Mouse (Mus musculus): ENCODE measurements around the gene Nudt2.

Nudt2 gene

DNA sequence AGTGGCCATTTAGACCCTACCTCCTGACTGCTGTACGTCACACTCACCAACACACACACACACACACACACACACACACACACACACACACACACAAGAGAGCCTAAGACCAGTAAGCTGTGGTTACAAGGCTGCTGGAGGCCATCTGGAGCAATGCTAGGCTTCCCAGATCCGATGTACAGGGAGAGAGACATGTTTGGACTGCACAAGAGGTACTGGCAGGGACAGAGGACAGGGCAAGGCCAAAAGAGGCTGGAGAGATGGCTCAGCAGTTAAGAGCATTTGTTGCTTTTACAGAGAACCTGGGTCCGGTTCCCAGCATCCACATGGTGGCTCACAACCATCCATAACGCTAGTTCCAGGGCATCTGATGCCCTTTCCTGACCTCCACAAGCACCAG lies 30.1 kb downstream of the Nudt2 start:
- DNase-seq: no peak

DNA sequence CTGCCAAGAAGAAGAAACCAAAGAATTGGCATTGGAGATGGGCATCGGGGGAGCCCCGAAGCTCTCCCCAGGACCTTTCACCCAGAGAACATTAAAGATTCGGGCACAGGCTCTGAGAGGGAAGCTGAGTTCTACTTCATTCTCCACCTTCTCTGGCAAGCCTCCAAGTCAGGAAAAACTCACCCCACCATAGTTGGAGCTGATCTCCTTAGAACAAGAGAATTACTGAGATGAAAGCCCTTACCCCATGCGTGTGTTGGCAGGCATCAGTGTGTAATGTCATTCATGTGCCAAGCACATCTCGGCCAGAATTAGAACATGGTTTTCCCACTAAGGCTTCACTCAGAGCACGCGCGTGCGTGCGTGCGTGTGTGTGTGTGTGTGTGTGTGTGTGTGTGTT lies 30.9 kb downstream of the Nudt2 start:
- peak; percentile 50 for DNase-seq

DNA sequence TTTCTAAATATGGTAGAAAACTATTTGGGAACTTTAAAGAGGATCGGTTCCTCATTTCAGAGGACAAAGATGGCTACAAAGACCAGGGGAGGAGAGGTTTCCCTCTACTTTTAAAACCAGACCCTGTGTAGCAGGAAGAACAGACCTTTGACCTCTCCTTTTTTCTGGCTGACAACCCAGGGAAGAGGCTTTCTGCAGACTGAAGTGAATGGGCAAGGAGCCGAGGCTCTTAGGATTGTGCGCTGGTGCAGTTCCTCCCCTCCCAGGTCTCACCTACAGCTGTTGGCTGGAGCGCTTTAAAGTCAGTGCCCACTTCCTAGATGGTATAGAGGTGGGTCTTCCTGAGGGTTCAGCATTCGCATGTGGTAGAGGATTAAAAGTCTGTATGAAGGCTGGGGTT lies 32.1 kb downstream of the Nudt2 start:
- no peak for DNase-seq

DNA sequence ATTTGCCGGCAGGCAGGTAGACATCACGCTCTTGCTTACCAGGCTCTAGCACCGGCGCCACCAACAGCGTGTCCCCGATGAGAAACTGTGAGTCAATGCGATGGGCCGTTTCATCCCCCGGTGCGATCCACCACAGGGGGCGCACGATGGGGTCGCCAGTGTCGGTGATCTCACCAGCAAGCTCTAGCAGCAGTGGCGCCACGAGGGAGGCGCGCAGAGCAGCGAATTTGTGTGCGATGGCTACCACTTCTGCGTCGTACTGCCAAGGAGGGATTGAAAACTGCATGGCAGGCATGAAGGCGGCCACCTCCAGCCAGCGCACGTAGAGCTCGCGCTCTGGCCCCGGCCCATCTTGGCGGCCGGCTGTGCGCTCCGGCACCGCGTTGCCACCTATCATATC lies 32.6 kb downstream of the Nudt2 start:
- DNase-seq: no peak

DNA sequence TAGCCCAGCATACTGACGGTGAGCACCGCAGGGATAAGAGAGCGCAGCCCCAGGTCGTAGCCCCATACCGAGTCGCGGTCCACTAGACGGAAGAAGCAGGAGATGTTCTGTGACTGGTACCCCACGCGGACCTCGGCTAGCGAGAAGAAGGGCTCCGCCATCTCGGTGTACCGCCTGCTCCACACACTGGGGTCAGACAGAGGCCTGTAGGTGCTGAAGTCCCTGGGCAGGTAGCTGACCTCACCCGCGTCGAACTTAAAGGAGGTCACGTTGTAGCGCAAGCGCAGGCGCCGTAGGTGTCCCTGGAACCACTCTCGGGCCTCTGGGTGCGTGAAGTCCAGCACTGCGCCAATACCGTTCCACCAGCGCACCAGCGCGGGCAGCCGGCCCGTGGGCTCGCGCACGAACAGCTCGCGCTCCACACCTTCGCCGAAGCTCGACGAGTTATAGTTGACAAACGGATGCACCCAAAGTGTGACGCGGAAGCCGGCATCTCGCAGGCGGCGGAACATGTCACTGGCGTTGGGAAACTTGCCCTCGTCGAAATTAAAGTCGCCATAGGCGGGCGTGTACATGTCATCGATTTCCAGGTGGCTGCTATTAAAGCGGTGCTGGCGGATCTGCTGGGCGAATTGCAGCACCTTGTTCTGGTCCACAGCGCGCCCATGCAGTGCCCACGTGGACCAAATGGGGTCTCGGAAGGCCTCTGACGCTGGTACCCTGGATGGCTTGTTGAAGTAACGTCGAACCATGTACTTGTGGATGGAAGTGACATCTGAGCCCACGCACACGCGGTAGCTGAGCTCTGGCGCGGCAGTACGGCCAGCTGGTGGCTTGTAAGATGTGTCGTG lies 33.3 kb downstream of the Nudt2 start:
- no peak for DNase-seq

DNA sequence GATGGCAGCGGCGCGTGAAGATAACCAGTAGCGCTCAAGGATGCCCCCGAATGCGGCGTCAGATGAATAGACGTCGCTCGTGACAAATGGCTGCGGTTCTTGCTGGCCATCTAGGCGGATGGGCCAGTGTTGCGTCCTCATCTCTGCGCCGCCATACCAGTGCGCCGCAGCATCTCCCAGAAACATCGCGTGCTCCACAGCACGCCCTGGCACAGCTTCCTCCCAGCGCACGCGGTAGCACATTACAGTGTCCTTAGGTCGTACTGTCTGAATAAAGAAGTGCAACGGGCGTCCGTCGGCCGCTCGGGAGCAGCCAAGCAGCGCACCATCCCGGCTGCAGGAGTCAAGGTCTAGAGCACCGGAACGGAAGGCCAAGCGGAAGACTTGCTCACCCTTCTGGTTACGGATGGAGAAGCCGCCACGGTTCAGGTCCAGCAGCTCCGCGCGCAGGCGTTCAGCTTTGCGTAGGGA lies 34.0 kb downstream of the Nudt2 start:
- DNase-seq: no peak

DNA sequence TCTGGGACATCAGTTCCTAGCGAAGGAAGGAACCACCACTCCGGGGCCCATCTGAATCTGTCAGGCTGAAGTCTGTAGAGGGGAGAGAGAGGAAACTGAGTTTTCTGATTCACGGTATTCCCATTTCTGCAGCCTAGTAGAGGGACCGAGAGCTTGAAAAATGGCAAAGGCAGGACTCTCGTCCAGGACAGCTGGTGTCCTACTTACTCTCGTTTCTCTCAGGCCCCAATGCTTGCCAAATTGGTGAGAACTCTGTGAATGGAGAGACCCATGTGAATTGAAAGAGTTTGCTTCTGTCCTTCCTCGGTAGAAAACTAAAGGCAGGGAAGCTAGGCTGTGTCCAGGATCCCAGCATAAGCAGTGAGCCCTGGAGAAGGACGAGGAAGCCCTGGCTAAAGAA lies 34.7 kb downstream of the Nudt2 start:
- no peak for DNase-seq

DNA sequence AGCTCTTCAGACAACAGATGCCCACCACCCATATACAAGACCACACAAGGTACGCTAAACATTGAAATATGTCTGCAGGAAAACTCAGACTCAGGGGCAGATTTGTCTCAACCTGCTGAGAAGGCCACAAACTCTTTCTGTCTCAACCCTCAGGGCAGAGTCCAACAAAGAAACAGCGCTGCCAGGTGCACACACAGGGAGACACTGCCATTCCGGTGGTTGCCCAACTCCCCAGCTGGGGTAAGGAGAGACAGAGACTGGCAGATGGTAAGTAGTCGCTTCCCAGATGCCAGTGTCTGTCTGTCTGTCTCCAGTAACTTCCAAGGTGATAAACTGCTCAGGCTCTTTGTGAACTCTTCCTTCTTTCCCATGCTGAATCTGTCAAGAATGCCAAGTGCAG lies 35.8 kb downstream of the Nudt2 start:
- no peak for DNase-seq

DNA sequence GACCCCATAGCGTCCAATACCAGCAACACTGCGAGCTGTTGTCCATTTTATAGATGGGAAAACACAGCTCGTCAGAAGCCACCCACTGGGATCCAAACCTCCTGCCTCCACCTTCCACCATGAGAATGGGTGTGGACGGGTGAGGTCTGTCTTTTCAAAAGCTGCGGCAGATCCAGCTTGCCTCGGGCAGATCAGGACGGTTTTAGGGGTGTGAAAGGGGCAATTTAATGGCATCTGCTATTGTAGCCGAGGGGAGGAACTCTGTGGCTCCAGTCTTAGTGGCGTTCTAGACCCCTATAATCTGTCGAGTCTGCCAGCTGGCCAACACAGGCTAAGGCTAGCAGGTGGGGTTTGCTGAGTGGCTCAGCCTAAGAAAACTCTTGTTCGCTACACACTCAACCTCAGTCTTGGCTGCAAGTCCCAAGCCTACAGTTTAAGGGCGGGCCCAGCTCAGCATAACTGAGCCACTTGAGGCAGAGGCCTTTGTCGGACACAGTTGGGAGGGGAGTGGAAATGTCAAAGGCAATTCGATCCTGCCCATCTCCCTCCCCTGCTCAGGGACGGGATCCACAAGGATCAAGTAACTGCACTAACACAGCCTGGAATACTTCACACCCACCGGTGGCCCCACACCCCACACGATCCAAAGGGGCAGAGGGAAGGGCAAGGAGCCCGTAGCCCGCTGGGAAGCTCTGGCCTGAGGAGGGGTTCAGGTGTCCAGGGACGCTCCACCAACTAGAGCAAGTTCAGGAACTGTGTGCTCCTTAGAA lies 37.4 kb downstream of the Nudt2 start:
- no peak for DNase-seq

DNA sequence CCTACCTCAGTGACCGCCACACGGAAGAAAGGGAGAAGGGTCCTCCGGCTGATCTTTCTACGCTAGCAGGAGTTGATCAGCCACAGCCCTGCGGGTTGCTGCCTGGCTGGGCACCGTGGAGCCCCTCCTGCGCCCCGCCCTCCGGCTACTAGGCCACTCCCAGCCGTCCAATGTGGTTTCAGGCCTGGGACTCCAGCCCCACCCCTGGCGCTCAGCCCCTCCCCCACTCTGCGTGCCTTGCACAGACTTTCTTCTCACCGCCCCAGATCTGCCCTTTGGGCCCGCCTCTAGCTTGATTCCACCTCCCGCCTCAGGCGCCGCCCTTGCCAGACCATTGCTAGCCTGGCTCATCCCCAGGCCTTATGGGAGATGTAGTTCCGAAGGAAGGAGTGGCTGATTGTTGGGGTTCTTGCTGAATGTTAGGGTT lies 38.0 kb downstream of the Nudt2 start, which contains the start of gene AI464131:
TSS of gene AI464131 (minus strand) at position 91 of the 427 bp plus-strand sequence.
- peak; percentile 97 for DNase-seq

DNA sequence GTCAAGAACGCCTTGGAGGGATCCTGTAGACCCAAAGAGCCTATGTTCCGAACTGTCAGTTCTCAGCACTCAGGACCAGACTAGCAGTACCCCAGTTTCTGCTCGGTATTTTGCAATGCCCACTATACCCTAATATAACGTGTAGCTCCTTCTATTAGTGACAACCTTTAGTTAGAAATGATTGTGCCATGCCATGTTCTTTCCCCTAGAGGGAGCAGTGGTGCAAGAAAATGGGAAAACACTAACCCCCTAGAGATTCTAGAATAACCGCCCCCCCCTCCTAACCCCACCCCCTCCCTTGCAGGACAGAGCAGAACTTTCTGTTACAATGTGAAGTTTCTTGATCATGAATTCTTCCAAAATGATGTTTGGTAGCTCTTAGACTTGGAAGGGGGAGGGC lies 39.4 kb downstream of the Nudt2 start:
- DNase-seq: no peak

DNA sequence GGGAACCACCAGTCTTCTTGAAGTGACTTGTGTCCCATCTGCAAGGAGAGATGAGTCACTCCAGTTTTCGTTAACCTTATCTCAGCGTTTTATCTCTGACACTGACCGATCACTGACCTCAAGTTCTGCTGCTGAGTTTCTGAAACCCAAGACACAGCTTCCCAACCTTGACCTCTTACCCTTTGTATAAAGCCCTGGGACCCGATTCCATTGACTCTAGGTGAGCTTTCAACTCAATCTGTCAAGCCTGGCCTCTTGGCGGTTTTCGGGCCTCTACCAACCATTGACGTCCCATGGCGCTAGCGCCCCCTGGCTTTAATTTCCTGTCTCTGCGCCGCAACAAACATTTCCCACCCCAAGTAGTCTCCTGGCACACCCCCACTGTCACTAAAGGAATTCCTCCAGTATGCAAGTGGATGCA lies 40.2 kb downstream of the Nudt2 start:
- DNase-seq: no peak

DNA sequence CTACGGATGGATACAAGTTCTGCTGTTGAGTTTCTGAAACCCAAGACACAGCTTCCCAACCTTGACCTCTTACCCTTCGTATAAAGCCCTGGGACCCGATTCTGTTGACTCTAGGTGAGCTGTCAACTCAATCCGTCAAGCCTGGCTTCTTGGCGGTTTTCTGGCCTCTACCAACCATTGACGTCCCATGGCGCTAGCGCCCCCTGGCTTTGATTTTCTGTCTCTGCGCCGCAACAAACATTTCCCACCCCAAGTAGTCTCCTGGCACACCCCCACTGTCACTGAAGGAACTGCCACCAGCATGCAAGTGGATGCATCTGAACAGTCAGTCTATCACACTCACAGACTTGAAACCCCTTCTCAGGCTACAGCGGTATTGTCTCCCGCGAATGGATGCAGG lies 41.2 kb downstream of the Nudt2 start:
- no peak for DNase-seq

DNA sequence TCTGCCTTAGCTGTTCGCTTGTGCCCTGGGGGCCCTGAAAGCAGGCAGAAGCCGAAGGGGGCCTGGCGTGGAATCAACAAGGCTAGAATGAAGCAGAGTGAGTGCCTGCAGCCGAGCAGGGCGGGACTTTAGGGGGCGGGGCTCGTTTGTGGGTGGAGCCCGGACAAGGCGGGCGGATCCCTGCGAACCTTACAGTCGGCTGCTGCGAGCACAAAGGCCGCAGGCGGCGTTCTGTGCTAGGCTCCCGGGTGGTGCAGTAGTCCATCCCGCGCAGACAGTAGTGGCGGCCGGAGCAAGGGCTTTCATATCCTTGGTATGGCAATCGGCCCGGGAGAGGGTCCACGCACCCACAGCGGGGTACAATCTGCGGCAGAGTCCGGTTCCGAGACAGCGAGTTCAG lies 42.0 kb downstream of the Nudt2 start:
- peak; percentile 84 for DNase-seq

DNA sequence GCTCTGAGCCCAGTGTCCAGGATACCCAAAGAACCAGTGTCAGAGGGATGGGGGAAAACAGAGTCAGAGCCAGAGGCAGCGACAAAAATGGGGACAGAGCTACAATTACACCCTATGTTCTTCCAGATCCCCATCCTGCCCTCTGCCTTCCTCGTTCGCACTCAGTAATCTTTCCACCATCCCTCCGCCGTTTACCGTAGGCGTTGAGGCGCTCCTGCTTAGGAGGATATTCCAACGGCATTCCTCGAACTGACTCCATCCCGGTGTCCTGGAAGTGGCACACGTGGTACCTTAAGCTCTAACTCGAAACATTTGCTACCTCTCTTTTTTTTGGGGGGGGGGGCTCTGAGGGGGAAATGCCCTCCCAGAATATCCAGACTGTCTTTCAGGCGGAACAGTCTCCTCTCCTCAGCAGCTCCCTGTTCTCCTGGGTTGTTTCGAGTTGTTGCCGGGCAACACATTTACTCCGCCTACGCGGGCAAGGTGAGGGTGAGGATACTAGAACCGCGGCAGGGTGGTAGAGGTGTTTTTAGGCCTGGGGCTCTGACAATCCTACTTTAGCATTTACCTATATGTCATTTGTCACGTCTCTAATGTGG lies 42.5 kb downstream of the Nudt2 start:
- DNase-seq: no peak

DNA sequence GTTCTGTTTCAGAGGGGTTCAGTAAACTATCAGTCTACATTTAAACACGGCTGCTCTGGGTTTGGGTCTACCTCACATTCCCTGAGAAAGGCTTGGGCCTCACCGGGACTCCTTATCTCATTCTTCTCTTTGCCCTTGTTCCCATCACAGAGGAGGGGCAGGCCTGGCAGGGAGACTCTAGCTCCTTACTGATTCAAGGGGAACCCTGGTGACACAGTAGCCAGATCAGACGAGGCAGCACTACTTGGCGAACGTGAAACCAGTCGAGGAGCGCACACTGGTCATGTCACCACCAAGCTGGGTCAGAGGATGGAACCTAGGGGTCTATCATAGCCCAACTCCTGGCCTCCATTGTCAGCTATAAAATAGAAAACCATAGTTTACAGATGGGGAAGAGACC lies 43.0 kb downstream of the Nudt2 start:
- no peak for DNase-seq

DNA sequence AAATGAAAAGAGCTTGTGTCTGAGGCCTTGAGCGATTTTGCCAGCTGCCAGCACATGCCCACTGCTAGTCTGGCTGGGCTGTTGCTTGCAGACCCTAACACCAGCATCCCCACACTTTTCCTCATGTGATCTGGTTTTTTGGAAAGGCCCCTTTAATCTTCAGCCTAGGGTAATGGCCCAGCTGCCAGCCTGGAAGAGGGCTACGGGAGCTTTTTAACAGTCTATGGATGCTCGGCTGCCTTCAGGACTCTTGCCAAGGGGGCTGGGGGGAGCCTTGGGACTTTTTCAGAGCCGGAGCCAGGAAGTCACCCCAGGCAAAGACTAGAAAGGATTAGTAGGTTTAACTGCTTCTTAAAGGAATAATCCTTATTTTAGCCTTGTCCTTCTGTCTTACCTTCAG lies 48.4 kb downstream of the Nudt2 start:
- DNase-seq: no peak

DNA sequence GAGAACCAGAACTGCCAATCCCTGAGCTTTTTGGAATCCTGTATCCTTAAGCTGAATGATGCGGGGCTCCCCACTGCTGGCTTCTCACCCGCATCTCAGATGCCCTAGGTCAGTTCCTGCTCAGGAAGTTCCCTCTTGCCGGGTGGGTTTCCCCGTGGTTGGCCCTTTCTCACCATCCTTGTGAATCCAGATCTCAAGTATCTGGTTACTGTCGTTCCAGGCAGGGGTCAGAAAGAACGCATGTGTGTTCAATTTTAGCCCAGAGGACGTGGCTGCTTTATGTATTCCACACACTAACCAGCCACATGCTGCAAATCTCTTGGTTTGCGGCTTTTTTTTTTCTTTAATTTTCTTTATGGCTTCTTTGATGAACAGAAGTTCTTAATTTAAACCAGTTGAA lies 48.8 kb downstream of the Nudt2 start:
- no peak for DNase-seq

DNA sequence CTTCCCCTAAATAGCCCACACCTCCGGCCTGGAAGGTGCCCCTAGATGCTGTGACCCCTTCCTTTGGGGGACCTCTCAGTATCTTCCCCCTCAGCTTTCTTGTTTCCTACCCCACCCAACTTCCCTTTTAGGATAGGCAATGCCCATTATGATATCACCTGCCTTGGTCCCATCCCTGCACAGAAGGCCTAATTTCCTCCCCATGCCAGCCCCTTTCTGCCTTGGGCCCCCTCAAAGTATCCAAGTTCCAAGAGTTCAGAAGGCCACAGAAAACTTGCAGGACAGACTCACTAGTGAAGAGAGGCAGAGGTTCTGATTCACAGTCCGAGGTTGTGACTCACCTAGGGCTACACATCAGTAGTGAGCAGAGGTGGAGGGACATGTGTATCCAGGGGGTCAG lies 52.3 kb downstream of the Nudt2 start, which contains the start of gene 1110017D15Rik:
TSS of gene 1110017D15Rik (minus strand) at position 101 of the 400 bp plus-strand sequence.
- DNase-seq: no peak

DNA sequence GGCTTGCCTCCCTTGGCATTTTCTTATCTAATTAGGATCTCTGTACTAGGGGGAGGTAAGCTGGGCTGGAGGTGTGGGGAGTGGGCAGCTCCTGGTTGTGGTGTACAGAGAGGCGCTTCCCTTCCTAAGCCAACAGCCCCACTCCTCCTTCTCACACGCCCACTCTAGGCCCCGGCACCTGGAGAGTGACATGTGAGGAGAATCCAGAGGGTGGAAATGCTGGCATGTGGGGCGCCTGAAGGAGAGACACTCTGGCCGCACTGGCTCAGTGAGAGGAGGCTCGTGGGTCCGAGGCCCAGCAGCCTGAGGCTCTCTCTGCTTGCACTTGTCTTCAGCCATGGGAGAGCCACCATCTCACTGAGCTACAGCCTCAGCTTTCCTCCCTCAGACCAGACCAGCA lies 53.4 kb downstream of the Nudt2 start:
- no peak for DNase-seq

DNA sequence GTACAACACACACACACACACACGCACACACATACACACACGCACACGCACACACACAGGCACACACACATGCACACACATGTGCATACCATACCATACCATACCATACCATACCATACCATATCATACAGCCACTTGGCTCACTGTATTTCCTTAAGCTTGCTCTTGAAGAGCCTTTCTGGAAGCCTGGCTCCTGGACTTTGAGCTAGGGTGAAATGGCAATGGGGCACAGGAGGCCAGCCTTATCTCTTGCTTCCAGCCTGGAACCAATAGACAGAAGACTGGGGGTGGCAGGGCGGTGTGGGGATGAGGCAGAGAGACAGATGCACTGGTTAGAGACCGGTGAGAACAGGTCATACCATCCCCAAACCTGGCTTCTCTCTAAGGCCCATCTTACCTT lies 54.2 kb downstream of the Nudt2 start:
- no peak for DNase-seq

DNA sequence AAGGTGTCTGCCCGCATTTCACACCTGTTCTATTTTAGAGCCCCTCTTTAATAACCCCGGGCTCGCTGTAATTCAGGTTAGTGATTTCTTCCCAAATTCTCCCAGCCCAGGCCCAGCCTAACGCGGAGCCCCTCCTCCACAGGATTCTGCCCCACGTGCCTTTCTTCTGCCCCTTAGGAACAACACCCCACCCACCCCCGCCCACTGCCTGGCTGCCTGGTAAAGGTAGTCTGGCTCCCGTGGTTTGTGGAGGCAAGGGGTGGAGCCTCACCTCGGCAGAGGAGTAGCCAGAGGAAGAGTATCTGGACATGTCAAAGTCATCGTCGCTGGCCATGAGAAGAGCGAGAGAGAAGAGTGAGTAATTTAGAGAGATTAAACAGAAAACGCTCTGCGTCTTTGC lies 55.7 kb downstream of the Nudt2 start:
- DNase-seq: no peak

DNA sequence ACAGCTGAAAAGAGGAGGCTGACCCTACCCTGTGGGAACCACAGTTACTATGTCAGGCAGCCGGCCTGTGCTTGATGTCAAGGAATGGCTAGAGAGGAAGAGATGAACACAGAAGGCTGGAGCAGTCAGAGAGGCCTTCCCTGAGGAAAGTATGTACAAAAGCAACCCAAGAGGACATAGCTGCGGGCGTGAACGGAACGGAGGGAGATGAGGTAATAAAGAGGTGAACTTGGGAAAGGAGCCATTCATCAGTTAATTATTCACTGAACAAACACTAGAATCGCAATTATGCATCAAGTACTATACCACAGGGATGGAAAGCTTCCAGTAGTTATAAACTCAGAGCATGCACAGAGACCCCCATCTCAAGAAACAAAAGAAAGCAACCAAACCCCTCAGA lies 57.2 kb downstream of the Nudt2 start:
- DNase-seq: no peak

DNA sequence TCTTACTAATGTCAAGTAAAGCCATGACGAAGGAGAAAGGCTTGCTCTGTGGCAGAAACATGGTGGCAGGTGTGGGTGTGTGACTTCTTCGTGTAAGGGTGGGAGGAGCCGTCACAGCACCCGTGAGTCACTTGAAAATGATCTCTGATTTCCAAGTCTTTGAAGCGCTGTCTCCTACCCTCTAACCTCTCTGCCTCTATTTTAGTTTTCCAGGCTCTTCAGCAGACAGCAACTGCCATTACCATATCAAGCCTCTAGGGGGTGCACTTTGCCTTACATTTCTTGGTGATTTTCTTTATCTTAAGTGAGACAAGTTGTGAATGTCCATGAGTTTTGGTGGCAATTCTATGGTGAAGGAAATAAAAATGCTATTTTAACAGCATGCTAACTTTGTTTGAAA lies 57.8 kb downstream of the Nudt2 start:
- no peak for DNase-seq
